Mouse (Mus musculus): ENCODE results near the gene Ranbp3. TPM values are rescaled to one million over a fixed set of nuclear protein-coding genes. Genes with fewer than 3 reads are reported as not detected.

The Ranbp3 gene
- total RNA-seq, 4 experiments from 2014 or later = 85.9 to 91.2 (median 88.2) TPM

Other genes with a start within 250 kb of the Ranbp3 start
- 100 to 1,000 TPM; 559 to 588 (median 565) TPM for gene Ptprs, start 196.8 kb upstream of the Ranbp3 start, total RNA-seq (2022)
- not detected for gene Znrf4, start 160.9 kb upstream of the Ranbp3 start, total RNA-seq (2022)
- 1 to 10 TPM; 1.1 to 1.8 (median 1.4) TPM for gene Gm20219, start 118.9 kb upstream of the Ranbp3 start, total RNA-seq (2022)
- 100 to 1,000 TPM; 102 to 133 (median 112) TPM for gene Safb2, start 88.7 kb upstream of the Ranbp3 start, total RNA-seq (2022)
- 100 to 1,000 TPM; 131 to 154 (median 146) TPM for gene Safb, start 88.5 kb upstream of the Ranbp3 start, total RNA-seq (2022)
- 100 to 1,000 TPM; 147 to 180 (median 158) TPM for gene 2410015M20Rik, start 63.5 kb upstream of the Ranbp3 start, total RNA-seq (2022)
- 100 to 1,000 TPM; 351 to 461 (median 392) TPM for gene Rpl36, start 59.9 kb upstream of the Ranbp3 start, total RNA-seq (2022)
- 10 to 100 TPM; 52.3 to 61.3 (median 59.0) TPM for gene Lonp1, start 46.4 kb upstream of the Ranbp3 start, total RNA-seq (2022)
- gene Catsperd, start 45.2 kb upstream of the Ranbp3 start, total RNA-seq (2022) = 1 to 10 TPM in 2 of 4 experiments, under 1 TPM in 2; 0.79 to 1.7 (median 1.0) TPM
- 100 to 1,000 TPM; 185 to 224 (median 208) TPM for gene Ndufa11, start 44.5 kb downstream of the Ranbp3 start, total RNA-seq (2022)
- gene Vmac, start 44.7 kb downstream of the Ranbp3 start, total RNA-seq (2022) = 10 to 100 TPM; 10.4 to 15.7 (median 13.8) TPM
- gene Nrtn, start 84.2 kb downstream of the Ranbp3 start, total RNA-seq (2022) = 1 to 10 TPM; 4.0 to 4.5 (median 4.2) TPM
- gene Dus3l, start 91.5 kb downstream of the Ranbp3 start, total RNA-seq (2022) = 10 to 100 TPM; 60.1 to 66.1 (median 60.8) TPM
- gene Prr22, start 97.0 kb downstream of the Ranbp3 start, total RNA-seq (2022) = 1 to 10 TPM in 2 of 4 experiments, under 1 TPM in 2; 0.78 to 1.2 (median 0.99) TPM
- 1 to 10 TPM; 2.1 to 4.1 (median 3.1) TPM for gene Rfx2, start 157.7 kb downstream of the Ranbp3 start, total RNA-seq (2022)
- not detected for gene Acsbg2, start 201.2 kb downstream of the Ranbp3 start, total RNA-seq (2022)
- gene 1700061G19Rik, start 202.2 kb downstream of the Ranbp3 start, total RNA-seq (2022) = under 1 TPM; 0.13 to 0.22 (median 0.17) TPM